Mouse (Mus musculus) MEL (cell line): ENCODE data around the gene Vmn1r193. TPM values are rescaled to one million over a fixed set of nuclear protein-coding genes. Genes with fewer than 3 reads are reported as not detected.

Source experiments
- DNase-seq: peaks from one replicate; pipeline ENCODE4 v3.0.0; 2011; ENCODE audit warnings: low read depth, low spot score
- H3K27ac ChIP-seq: 2 replicates; pipeline ENCODE4 v1.5.1; 2012; ENCODE audit warnings: low read depth, mild to moderate bottlenecking, control low read depth, low read length, moderate library complexity; ENCODE audit not compliant: control insufficient read depth
- H3K27me3 ChIP-seq, 2 experiments: fragments of 150-350 bp in 1 of 2; sonication (generic) in 1 of 2; 2 replicates each; pipeline ENCODE4 v1.6.1; 2012; ENCODE audit warnings: low read length in 2 of 2, mild to moderate bottlenecking in 2 of 2, improper control_type of control experiment in 1 of 2, moderate library complexity in 1 of 2; ENCODE audit not compliant: insufficient read depth in 2 of 2, control insufficient read depth in 1 of 2
- H3K36me3 ChIP-seq, 2 experiments: 2 replicates each; pipeline ENCODE4 v1.6.1; 2012 to 2014; ENCODE audit warnings: low read length in 2 of 2, improper control_type of control experiment in 1 of 2, inconsistent platforms in 1 of 2, mild to moderate bottlenecking in 1 of 2; ENCODE audit not compliant: insufficient read depth in 2 of 2, control insufficient read depth in 1 of 2
- H3K4me1 ChIP-seq, 2 experiments: fragments of 150-350 bp in 1 of 2; sonication (generic) in 1 of 2; 2 replicates each; pipeline ENCODE4 v1.6.1; 2012; ENCODE audit warnings: low read length in 2 of 2, improper control_type of control experiment in 1 of 2, mild to moderate bottlenecking in 1 of 2; ENCODE audit not compliant: insufficient read depth in 2 of 2, control insufficient read depth in 1 of 2
- H3K4me3 ChIP-seq, 2 experiments: fragments of 150-350 bp in 1 of 2; sonication (generic) in 1 of 2; 2 replicates each; pipeline ENCODE4 v1.5.1; 2012; ENCODE audit warnings: low read depth in 2 of 2, low read length in 2 of 2, mild to moderate bottlenecking in 2 of 2, moderate library complexity in 2 of 2, control low read depth in 1 of 2, improper control_type of control experiment in 1 of 2; ENCODE audit not compliant: control insufficient read depth in 1 of 2, insufficient read depth in 1 of 2
- H3K79me2 ChIP-seq: 2 replicates; pipeline ENCODE4 v1.6.1; 2012; ENCODE audit warnings: mild to moderate bottlenecking, low read length, moderate library complexity; ENCODE audit not compliant: control insufficient read depth, poor library complexity, insufficient read depth
- H3K9ac ChIP-seq: 2 replicates; pipeline ENCODE4 v1.6.1; 2012; ENCODE audit warnings: low read depth, mild to moderate bottlenecking, control low read depth, low read length, moderate library complexity; ENCODE audit not compliant: control insufficient read depth, poor library complexity, severe bottlenecking
- H3K9me3 ChIP-seq: fragments of 150-350 bp; sonication (generic); replicated peaks from 2 replicates; pipeline ENCODE4 v1.6.1; 2012; ENCODE audit warnings: mild to moderate bottlenecking, low read length, improper control_type of control experiment, moderate library complexity; ENCODE audit not compliant: insufficient read depth
- BHLHE40 ChIP-seq: IDR thresholded peaks from 2 replicates; pipeline ENCODE4 v1.6.1; 2012; ENCODE audit warnings: low read depth, mild to moderate bottlenecking, inconsistent platforms, low read length, improper control_type of control experiment, borderline replicate concordance
- CHD2 ChIP-seq: IDR thresholded peaks from 2 replicates; pipeline ENCODE4 v1.6.1; 2011; ENCODE audit warnings: low read length, improper control_type of control experiment
- CTCF ChIP-seq, 3 experiments: IDR thresholded peaks in 2 of 3; conservative IDR thresholded peaks in 1 of 3; 2 replicates each; pipeline ENCODE4 v1.5.1; 2011 to 2012; ENCODE audit warnings: low read length in 3 of 3, low read depth in 2 of 3, mild to moderate bottlenecking in 2 of 3, improper control_type of control experiment in 1 of 3, inconsistent platforms in 1 of 3, mixed read lengths in 1 of 3, moderate library complexity in 1 of 3; ENCODE audit not compliant: control insufficient read depth in 1 of 3, insufficient read depth in 1 of 3, poor library complexity in 1 of 3, severe bottlenecking in 1 of 3
- ELF1 ChIP-seq: IDR thresholded peaks from 2 replicates; pipeline ENCODE4 v1.6.1; 2014; ENCODE audit warnings: low read depth, mild to moderate bottlenecking, inconsistent platforms, low read length, improper control_type of control experiment, moderate library complexity
- ETS1 ChIP-seq: IDR thresholded peaks from 2 replicates; pipeline ENCODE4 v1.6.1; 2012; ENCODE audit warnings: low read depth, mild to moderate bottlenecking, inconsistent platforms, low read length, improper control_type of control experiment, moderate library complexity
- GABPA ChIP-seq: IDR thresholded peaks from 2 replicates; pipeline ENCODE4 v1.6.1; 2012; ENCODE audit warnings: low read depth, mild to moderate bottlenecking, inconsistent platforms, low read length, improper control_type of control experiment, moderate library complexity
- GATA1 ChIP-seq: IDR thresholded peaks from 2 replicates; pipeline ENCODE4 v1.6.1; 2011; ENCODE audit warnings: low read depth, low read length, improper control_type of control experiment
- HCFC1 ChIP-seq: IDR thresholded peaks from 2 replicates; pipeline ENCODE4 v1.6.1; 2012; ENCODE audit warnings: low read depth, mild to moderate bottlenecking, inconsistent platforms, low read length, improper control_type of control experiment, moderate library complexity
- JUND ChIP-seq: IDR thresholded peaks from 2 replicates; pipeline ENCODE4 v1.6.1; 2011; ENCODE audit warnings: low read depth, mild to moderate bottlenecking, improper control_type of control experiment, low read length
- MAFK ChIP-seq: IDR thresholded peaks from 2 replicates; pipeline ENCODE4 v1.6.1; 2011; ENCODE audit warnings: low read depth, mild to moderate bottlenecking, low read length, improper control_type of control experiment, borderline replicate concordance
- MAX ChIP-seq: IDR thresholded peaks from 2 replicates; pipeline ENCODE4 v1.6.1; 2011; ENCODE audit warnings: low read length, improper control_type of control experiment
- MAZ ChIP-seq: IDR thresholded peaks from 2 replicates; pipeline ENCODE4 v1.6.1; 2012; ENCODE audit warnings: low read depth, mild to moderate bottlenecking, inconsistent platforms, low read length, improper control_type of control experiment
- NELFE ChIP-seq: IDR thresholded peaks from 2 replicates; pipeline ENCODE4 v1.6.1; 2011; ENCODE audit warnings: low read depth, low read length, improper control_type of control experiment
- NRF1 ChIP-seq: IDR thresholded peaks from 2 replicates; pipeline ENCODE4 v1.6.1; 2014; ENCODE audit warnings: low read depth, mild to moderate bottlenecking, inconsistent platforms, low read length, improper control_type of control experiment, moderate library complexity; ENCODE audit not compliant: poor library complexity, insufficient read depth, severe bottlenecking
- POLR2A ChIP-seq, 2 experiments: IDR thresholded peaks; 2 replicates each; pipeline ENCODE4 v1.6.1; 2011 to 2012; ENCODE audit warnings: low read length in 2 of 2, mild to moderate bottlenecking in 2 of 2, control low read depth in 1 of 2, improper control_type of control experiment in 1 of 2, low read depth in 1 of 2, moderate library complexity in 1 of 2; ENCODE audit not compliant: control insufficient read depth in 1 of 2, insufficient read depth in 1 of 2, poor library complexity in 1 of 2
- POLR2AphosphoS2 ChIP-seq: IDR thresholded peaks from 2 replicates; pipeline ENCODE4 v1.6.1; 2011; ENCODE audit warnings: low read length, improper control_type of control experiment
- RCOR1 ChIP-seq: IDR thresholded peaks from 2 replicates; pipeline ENCODE4 v1.6.1; 2012; ENCODE audit warnings: low read depth, mild to moderate bottlenecking, inconsistent platforms, low read length, improper control_type of control experiment
- SIN3A ChIP-seq: IDR thresholded peaks from 2 replicates; pipeline ENCODE4 v1.6.1; 2012; ENCODE audit warnings: low read length, improper control_type of control experiment, inconsistent platforms
- SMC3 ChIP-seq: IDR thresholded peaks from 2 replicates; pipeline ENCODE4 v1.6.1; 2011; ENCODE audit warnings: low read depth, low read length, improper control_type of control experiment
- TBP ChIP-seq: IDR thresholded peaks from 2 replicates; pipeline ENCODE4 v1.8.0; 2011; ENCODE audit warnings: low read depth, low read length, improper control_type of control experiment
- TCF12 ChIP-seq: IDR thresholded peaks from 2 replicates; pipeline ENCODE4 v1.6.1; 2014; ENCODE audit warnings: low read depth, mild to moderate bottlenecking, inconsistent platforms, low read length, improper control_type of control experiment, moderate library complexity
- USF1 ChIP-seq: IDR thresholded peaks from 2 replicates; pipeline ENCODE4 v1.6.1; 2014; ENCODE audit warnings: low read depth, mild to moderate bottlenecking, inconsistent platforms, low read length, improper control_type of control experiment, moderate library complexity
- USF2 ChIP-seq, 2 experiments: IDR thresholded peaks; 2 replicates each; pipeline ENCODE4 v1.6.1; 2011 to 2012; ENCODE audit warnings: improper control_type of control experiment in 2 of 2, low read length in 2 of 2, borderline replicate concordance in 1 of 2, inconsistent platforms in 1 of 2, low read depth in 1 of 2, mild to moderate bottlenecking in 1 of 2; ENCODE audit not compliant: insufficient read depth in 1 of 2
- ZKSCAN1 ChIP-seq: IDR thresholded peaks from 2 replicates; pipeline ENCODE4 v1.6.1; 2012; ENCODE audit warnings: low read depth, mild to moderate bottlenecking, inconsistent platforms, low read length, improper control_type of control experiment, moderate library complexity
- ZMIZ1 ChIP-seq: IDR thresholded peaks from 2 replicates; pipeline ENCODE4 v1.6.1; 2012; ENCODE audit warnings: low read depth, mild to moderate bottlenecking, inconsistent platforms, low read length, improper control_type of control experiment, moderate library complexity
- polyA plus RNA-seq, 2 experiments: library from polyadenylated mRNA; stranded (reverse) in 1 of 2; unstranded in 1 of 2; fragments of >175 nt in 1 of 2; fragments of >200 nt in 1 of 2; gene quantifications; 2 replicates each; pipeline versions ENCODE4 v1.2.1 to v1.2.4; 2012; ENCODE audit warnings: low replicate concordance in 2 of 2, low read depth in 1 of 2; ENCODE audit not compliant: insufficient read length in 2 of 2, insufficient read depth in 1 of 2, missing spikeins in 1 of 2
- total RNA-seq: library from RNA; depleted of rRNA; stranded (reverse); fragments of 300-350 nt; gene quantifications from 2 replicates; pipeline ENCODE4 v1.2.3, GENCODE M21; 2012

Vmn1r193 gene
- total and polyA plus RNA-seq, 3 experiments: not detected

GRCm38 (mm10) chr13:22191041-22191440, 31.9 kb downstream of the Vmn1r193 start, which contains the start of gene Vmn1r192 (continued):
- no peak for TF ChIP-seq ZMIZ1
- TF ChIP-seq, all 39 proteins: peak for 0

- Histone ChIP-seq H3K4me3 (no peak overlapping the region), H3K79me2 (no peaks in the 10 kb centered on the region), H3K27me3 (no peaks in the 10 kb centered on the region), H3K36me3 (no peaks in the 10 kb centered on the region), H3K27ac (no peak overlapping the region), H3K9ac (no peak overlapping the region), H3K9me3 (no peaks in the 10 kb centered on the region), H3K4me1 (no peaks in the 10 kb centered on the region)
- no peak for DNase-seq
- TF ChIP-seq GABPA: no peak
- TF ChIP-seq MAFK: no peak
- TF ChIP-seq SMC3: no peak
- no peak for TF ChIP-seq TCF12
- TF ChIP-seq NELFE: no peak
- TF ChIP-seq JUND: no peak
- TF ChIP-seq BHLHE40: no peak
- TF ChIP-seq ZKSCAN1: no peak
These were observed 32.6 kb downstream of the Vmn1r193 start for GRCm38 (mm10) chr13:22190385-22190784.

- H3K79me2 ChIP-seq: no peaks in the 10 kb centered on the region
- DNase-seq: no peak
These were observed 33.6 kb downstream of the Vmn1r193 start for GRCm38 (mm10) chr13:22189313-22189712.

More at GRCm38 (mm10) chr13:22189313-22189712, 33.6 kb downstream of the Vmn1r193 start:
- no peak overlapping the region for H3K27ac ChIP-seq
- TF ChIP-seq SIN3A (no peak), GATA1 (no peak), POLR2A (IDR thresholded peaks at IDR 0.05; ENCODE audit: control insufficient read depth in 1 of 2, insufficient read depth in 1 of 2, low read depth in 1 of 2, low read length in 2 of 2, poor library complexity in 1 of 2) (no peak), MAZ (no peak), NRF1 (no peak), NELFE (no peak), HCFC1 (no peak), MAX (no peak), CTCF (IDR thresholded peaks at IDR 0.05 in 2 of 3, conservative IDR thresholded peaks at IDR 0.05 in 1 of 3; ENCODE audit: control insufficient read depth in 1 of 3, insufficient read depth in 1 of 3, low read depth in 2 of 3, low read length in 3 of 3, poor library complexity in 1 of 3, severe bottlenecking in 1 of 3) (no peak), ZMIZ1 (no peak), CHD2 (no peak), ETS1 (no peak), POLR2AphosphoS2 (no peak), USF2 (IDR thresholded peaks at IDR 0.05; ENCODE audit: borderline replicate concordance in 1 of 2, insufficient read depth in 1 of 2, low read depth in 1 of 2, low read length in 2 of 2) (no peak), RCOR1 (no peak), TCF12 (no peak), JUND (no peak), TBP (no peak), ELF1 (no peak), USF1 (no peak)
- H3K4me1 ChIP-seq: no peaks in the 10 kb centered on the region
- H3K9ac ChIP-seq: no peak overlapping the region
- no peaks in the 10 kb centered on the region for H3K27me3 ChIP-seq
- no peak overlapping the region for H3K4me3 ChIP-seq
- H3K9me3 ChIP-seq: no peaks in the 10 kb centered on the region
- H3K36me3 ChIP-seq: no peaks in the 10 kb centered on the region
